Mouse (Mus musculus) adrenal gland, postnatal 10 days (tissue): ENCODE results near the gene Shb. TPM values are rescaled to one million over a fixed set of nuclear protein-coding genes. Genes with fewer than 3 reads are reported as not detected.

Source experiments
- DNase-seq: peaks from one replicate; pipeline ENCODE4 v3.0.0; 2021; ENCODE audit warnings: mixed read lengths
- total RNA-seq, 2 experiments: library from RNA; stranded (reverse); gene quantifications; 2 replicates each; pipeline ENCODE4 v1.2.3; 2021

Gene Shb
- total RNA-seq, 2 experiments from 2014 or later, result 40.4 to 72.5 TPM

- no peak for DNase-seq
Observed at GRCm38 (mm10) chr4:45455001-45455400, 77.3 kb downstream of the Shb start.

GRCm38 (mm10) chr4:45453271-45453851 is 78.9 kb downstream of the Shb start:
- DNase-seq, result peak; percentile 59

- DNase-seq, result peak; percentile 48
Observed at GRCm38 (mm10) chr4:45452569-45453111, 79.6 kb downstream of the Shb start.

GRCm38 (mm10) chr4:45449012-45449411 is 83.3 kb downstream of the Shb start:
- no peak for DNase-seq

- no peak for DNase-seq
Observed at GRCm38 (mm10) chr4:45448481-45448880, 83.8 kb downstream of the Shb start.

- peak; percentile 78 for DNase-seq
Observed at GRCm38 (mm10) chr4:45447196-45447595, 85.1 kb downstream of the Shb start.

- no peak for DNase-seq
Observed at GRCm38 (mm10) chr4:45445235-45445634, 87.0 kb downstream of the Shb start.

- DNase-seq, result no peak
Observed at GRCm38 (mm10) chr4:45444813-45445212, 87.5 kb downstream of the Shb start.

- DNase-seq, result peak; percentile 49
Observed at GRCm38 (mm10) chr4:45443652-45444051, 88.6 kb downstream of the Shb start.

- DNase-seq, result no peak
Observed at GRCm38 (mm10) chr4:45442237-45442636, 90.0 kb downstream of the Shb start.

GRCm38 (mm10) chr4:45441778-45442177 is 90.5 kb downstream of the Shb start:
- no peak for DNase-seq

- DNase-seq, result no peak
Observed at GRCm38 (mm10) chr4:45439281-45439680, 93.0 kb downstream of the Shb start.

- DNase-seq, result no peak
Observed at GRCm38 (mm10) chr4:45437010-45437409, 95.3 kb downstream of the Shb start.

GRCm38 (mm10) chr4:45436383-45436913 is 95.8 kb downstream of the Shb start:
- no peak for DNase-seq

- no peak for DNase-seq
Observed at GRCm38 (mm10) chr4:45435899-45436298, 96.4 kb downstream of the Shb start.

- no peak for DNase-seq
Observed at GRCm38 (mm10) chr4:45434681-45435080, 97.6 kb downstream of the Shb start.

- no peak for DNase-seq
Observed at GRCm38 (mm10) chr4:45434071-45434470, 98.2 kb downstream of the Shb start.

GRCm38 (mm10) chr4:45431806-45432205 is 100.5 kb downstream of the Shb start:
- no peak for DNase-seq

- DNase-seq, result no peak
Observed at GRCm38 (mm10) chr4:45431316-45431715, 101.0 kb downstream of the Shb start.

- no peak for DNase-seq
Observed at GRCm38 (mm10) chr4:45429451-45429850, 102.8 kb downstream of the Shb start.

- no peak for DNase-seq
Observed at GRCm38 (mm10) chr4:45426724-45427457, 105.4 kb downstream of the Shb start.

GRCm38 (mm10) chr4:45423406-45423805 is 108.9 kb downstream of the Shb start:
- no peak for DNase-seq

GRCm38 (mm10) chr4:45422640-45423039 is 109.6 kb downstream of the Shb start:
- DNase-seq, result no peak
